Mouse (Mus musculus): ENCODE data around the gene Zfp426. TPM values are rescaled to one million over a fixed set of nuclear protein-coding genes. Genes with fewer than 3 reads are reported as not detected.

Gene Zfp426
- polyA plus RNA-seq, 1 experiment from 2014 or later: 8.7 TPM

GRCm38 (mm10) chr9:20443183-20443783, 49.3 kb downstream of the Zfp426 start:
- H3K27me3 ChIP-seq (replicated peaks): no peaks in the 10 kb centered on the region
- H3K36me3 ChIP-seq: peaks cover 91% of the 10 kb centered on the region
- H3K4me1 ChIP-seq: no peaks in the 10 kb centered on the region
- no peak overlapping the region for H3K4me2 ChIP-seq
- peaks cover 4% of the 10 kb centered on the region for H3K9me3 ChIP-seq (replicated peaks)
- ATAC-seq: no peak
- no peak overlapping the region for H3K27ac ChIP-seq
- no peak overlapping the region for H3K4me3 ChIP-seq
- H3K9ac ChIP-seq: no peak overlapping the region
- 84% methylated on average over 4 of the region's 4 CpGs for whole genome bisulfite sequencing (ENCODE audit: insufficient replicate concordance)

- Histone ChIP-seq H3K4me3 (no peak overlapping the region), H3K4me2 (no peak overlapping the region), H3K36me3 (no peaks in the 10 kb centered on the region), H3K9me3 (replicated peaks) (no peaks in the 10 kb centered on the region), H3K27ac (no peak overlapping the region), H3K4me1 (no peaks in the 10 kb centered on the region), H3K27me3 (replicated peaks) (no peaks in the 10 kb centered on the region), H3K9ac (no peak overlapping the region)
- no peak for ATAC-seq
- 65% methylated on average over 3 of the region's 3 CpGs for WGBS (ENCODE audit: insufficient replicate concordance)
These were observed 62.5 kb downstream of the Zfp426 start for GRCm38 (mm10) chr9:20430004-20430403.

Other genes starting within 250 kb of the Zfp426 start
- not detected in 2 replicates for gene Olfr39, start 210.4 kb downstream of the Zfp426 start, polyA plus RNA-seq (2016; fragmentation: Nextera tagmentation; extraction: Ambion mirVana)
- gene Olfr873, start 194.2 kb downstream of the Zfp426 start, polyA plus RNA-seq (2016; fragmentation: Nextera tagmentation; extraction: Ambion mirVana): not detected in 2 replicates
- gene Olfr18, start 156.7 kb downstream of the Zfp426 start, polyA plus RNA-seq (2016; fragmentation: Nextera tagmentation; extraction: Ambion mirVana): not detected in 2 replicates
- gene Zfp560, start 107.6 kb downstream of the Zfp426 start, polyA plus RNA-seq (2016; fragmentation: Nextera tagmentation; extraction: Ambion mirVana): 13.7 and 16.1 TPM in 2 replicates
- 8.5 TPM in 2 replicates for gene Zfp26, start 32.6 kb downstream of the Zfp426 start, polyA plus RNA-seq (2016; fragmentation: Nextera tagmentation; extraction: Ambion mirVana)
- 27.1 and 27.8 TPM in 2 replicates for gene Zfp266, start 28.7 kb upstream of the Zfp426 start, polyA plus RNA-seq (2016; fragmentation: Nextera tagmentation; extraction: Ambion mirVana)
- gene Zfp846, start 88.5 kb upstream of the Zfp426 start, polyA plus RNA-seq (2016; fragmentation: Nextera tagmentation; extraction: Ambion mirVana): 3.5 and 4.4 TPM in 2 replicates
- 307 TPM in 2 replicates for gene Ubl5, start 150.1 kb upstream of the Zfp426 start, polyA plus RNA-seq (2016; fragmentation: Nextera tagmentation; extraction: Ambion mirVana)
- 6.2 and 6.4 TPM in 2 replicates for gene Fbxl12, start 152.0 kb upstream of the Zfp426 start, polyA plus RNA-seq (2016; fragmentation: Nextera tagmentation; extraction: Ambion mirVana)
- 37.2 and 39.0 TPM in 2 replicates for gene Pin1, start 159.3 kb upstream of the Zfp426 start, polyA plus RNA-seq (2016; fragmentation: Nextera tagmentation; extraction: Ambion mirVana)

All from liver, embryonic 12.5 days (tissue).